Mouse (Mus musculus): ENCODE results near the gene Pidd1. TPM values are rescaled to one million over a fixed set of nuclear protein-coding genes. Genes with fewer than 3 reads are reported as not detected.
A peak's percentile ranks its signal among the peaks of the same experiment; 100 is the strongest.

Pidd1 gene
- polyA plus RNA-seq, 1 experiment: 39.6 TPM

GRCm38 (mm10) chr7:141459301-141459711, 15.5 kb upstream of the Pidd1 start:
- H3K27ac ChIP-seq (ENCODE audit: control insufficient read depth, insufficient read depth, low read depth, low read length, poor library complexity): no peak overlapping the region
- 86% methylated on average over 17 of the region's 17 CpGs for WGBS
- H3K4me1 ChIP-seq (ENCODE audit: control insufficient read depth, insufficient read depth, low read length): peaks cover 7% of the 10 kb centered on the region; the same call in 1 of the 2 replicates
- TF ChIP-seq CTCF (IDR thresholded peaks at IDR 0.05; ENCODE audit: control insufficient read depth, insufficient read depth, low read length): no peak
- TF ChIP-seq POLR2A (IDR thresholded peaks at IDR 0.05; ENCODE audit: borderline replicate concordance, control insufficient read depth, low read depth, low read length): no peak
- no peak overlapping the region for H3K4me3 ChIP-seq (replicated peaks; ENCODE audit: control insufficient read depth, low read depth, low read length)

GRCm38 (mm10) chr7:141458661-141459060, 14.8 kb upstream of the Pidd1 start:
- TF ChIP-seq CTCF (IDR thresholded peaks at IDR 0.05; ENCODE audit: control insufficient read depth, insufficient read depth, low read length): no peak
- no peak for TF ChIP-seq POLR2A (IDR thresholded peaks at IDR 0.05; ENCODE audit: borderline replicate concordance, control insufficient read depth, low read depth, low read length)
- no peak overlapping the region for H3K4me3 ChIP-seq (replicated peaks; ENCODE audit: control insufficient read depth, low read depth, low read length)
- WGBS: 86% methylated on average over 11 of the region's 11 CpGs
- H3K4me1 ChIP-seq (ENCODE audit: control insufficient read depth, insufficient read depth, low read length): peaks cover 7% of the 10 kb centered on the region; the same call in 1 of the 2 replicates
- no peak overlapping the region for H3K27ac ChIP-seq (ENCODE audit: control insufficient read depth, insufficient read depth, low read depth, low read length, poor library complexity)

DNA sequence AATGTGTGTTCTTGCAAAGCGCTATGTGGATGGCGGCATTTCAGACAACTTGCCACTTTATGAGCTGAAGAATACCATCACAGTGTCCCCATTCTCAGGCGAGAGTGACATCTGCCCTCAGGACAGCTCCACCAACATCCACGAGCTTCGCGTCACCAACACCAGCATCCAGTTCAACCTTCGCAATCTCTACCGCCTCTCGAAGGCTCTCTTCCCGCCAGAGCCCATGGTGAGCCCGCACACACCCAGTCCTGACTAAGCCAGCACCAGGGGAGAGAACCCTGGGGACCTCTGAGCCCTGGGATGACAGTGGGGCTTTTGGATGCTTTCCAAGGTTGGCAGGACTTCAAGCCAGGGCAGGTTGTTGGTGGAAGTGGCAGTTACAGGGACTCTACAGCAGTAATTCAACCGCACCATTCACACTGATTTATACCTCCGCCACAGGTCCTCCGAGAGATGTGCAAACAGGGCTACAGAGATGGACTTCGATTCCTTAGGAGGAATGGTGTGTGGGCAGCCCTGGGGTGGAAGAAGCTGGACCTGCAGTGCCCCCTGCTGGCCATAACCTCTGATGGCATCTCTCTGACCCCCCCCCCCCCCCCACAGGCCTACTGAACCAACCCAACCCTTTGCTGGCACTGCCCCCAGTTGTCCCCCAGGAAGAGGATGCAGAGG, 14.3 kb upstream of the Pidd1 start:
- Histone ChIP-seq H3K27ac (ENCODE audit: control insufficient read depth, insufficient read depth, low read depth, low read length, poor library complexity) (no peak overlapping the region), H3K4me1 (ENCODE audit: control insufficient read depth, insufficient read depth, low read length) (peaks cover 7% of the 10 kb centered on the region; the same call in 1 of the 2 replicates), H3K4me3 (replicated peaks; ENCODE audit: control insufficient read depth, low read depth, low read length) (no peak overlapping the region)
- 78% methylated on average over 15 of the region's 15 CpGs for WGBS
- peak; percentile 71 for TF ChIP-seq CTCF (IDR thresholded peaks at IDR 0.05; ENCODE audit: control insufficient read depth, insufficient read depth, low read length)
- TF ChIP-seq POLR2A (IDR thresholded peaks at IDR 0.05; ENCODE audit: borderline replicate concordance, control insufficient read depth, low read depth, low read length): no peak

DNA sequence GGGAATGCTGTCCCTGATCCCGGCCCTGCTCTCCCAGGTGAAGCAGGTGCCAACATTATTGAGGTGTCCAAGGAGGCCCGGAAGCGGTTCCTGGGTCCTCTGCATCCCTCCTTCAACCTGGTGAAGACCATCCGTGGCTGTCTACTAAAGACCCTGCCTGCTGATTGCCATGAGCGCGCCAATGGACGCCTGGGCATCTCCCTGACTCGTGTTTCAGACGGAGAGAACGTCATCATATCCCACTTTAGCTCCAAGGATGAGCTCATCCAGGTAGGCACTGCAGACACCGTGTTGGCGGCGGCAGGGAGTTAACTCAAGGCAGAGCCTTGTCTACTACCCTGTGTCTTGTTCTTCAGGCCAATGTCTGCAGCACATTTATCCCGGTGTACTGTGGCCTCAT, 13.4 kb upstream of the Pidd1 start:
- H3K4me3 ChIP-seq (replicated peaks; ENCODE audit: control insufficient read depth, low read depth, low read length): no peak overlapping the region
- TF ChIP-seq CTCF (IDR thresholded peaks at IDR 0.05; ENCODE audit: control insufficient read depth, insufficient read depth, low read length): no peak
- TF ChIP-seq POLR2A (IDR thresholded peaks at IDR 0.05; ENCODE audit: borderline replicate concordance, control insufficient read depth, low read depth, low read length): no peak
- H3K27ac ChIP-seq (ENCODE audit: control insufficient read depth, insufficient read depth, low read depth, low read length, poor library complexity): no peak overlapping the region
- 90% methylated on average over 14 of the region's 14 CpGs for WGBS
- peaks cover 7% of the 10 kb centered on the region; the same call in 1 of the 2 replicates for H3K4me1 ChIP-seq (ENCODE audit: control insufficient read depth, insufficient read depth, low read length)

DNA sequence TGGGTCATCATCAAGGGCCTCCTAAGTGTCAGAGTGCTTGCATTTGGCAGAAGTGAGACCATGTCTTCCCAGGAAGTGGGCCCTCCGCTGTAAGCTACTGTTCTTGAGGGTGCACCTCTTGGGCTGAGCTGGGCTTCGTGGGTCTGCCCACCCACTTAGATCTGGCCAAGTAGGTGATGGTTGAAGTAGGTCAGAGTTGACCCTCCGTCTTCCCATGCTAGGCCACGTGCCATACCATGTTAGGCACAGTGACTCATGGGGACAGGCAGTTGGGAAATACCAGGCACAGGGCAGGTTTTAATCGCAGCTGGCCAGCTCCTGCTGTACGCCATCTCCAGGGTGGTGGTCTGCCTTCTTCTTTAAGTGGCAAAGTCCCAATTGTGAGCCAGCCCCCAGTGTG, 12.9 kb upstream of the Pidd1 start:
- WGBS: 68% methylated on average over 6 of the region's 6 CpGs
- no peak overlapping the region for H3K27ac ChIP-seq (ENCODE audit: control insufficient read depth, insufficient read depth, low read depth, low read length, poor library complexity)
- peak overlapping the region; percentile 92 for H3K4me3 ChIP-seq (replicated peaks; ENCODE audit: control insufficient read depth, low read depth, low read length)
- peaks cover 7% of the 10 kb centered on the region; the same call in 1 of the 2 replicates for H3K4me1 ChIP-seq (ENCODE audit: control insufficient read depth, insufficient read depth, low read length)
- no peak for TF ChIP-seq CTCF (IDR thresholded peaks at IDR 0.05; ENCODE audit: control insufficient read depth, insufficient read depth, low read length)
- no peak for TF ChIP-seq POLR2A (IDR thresholded peaks at IDR 0.05; ENCODE audit: borderline replicate concordance, control insufficient read depth, low read depth, low read length)

DNA sequence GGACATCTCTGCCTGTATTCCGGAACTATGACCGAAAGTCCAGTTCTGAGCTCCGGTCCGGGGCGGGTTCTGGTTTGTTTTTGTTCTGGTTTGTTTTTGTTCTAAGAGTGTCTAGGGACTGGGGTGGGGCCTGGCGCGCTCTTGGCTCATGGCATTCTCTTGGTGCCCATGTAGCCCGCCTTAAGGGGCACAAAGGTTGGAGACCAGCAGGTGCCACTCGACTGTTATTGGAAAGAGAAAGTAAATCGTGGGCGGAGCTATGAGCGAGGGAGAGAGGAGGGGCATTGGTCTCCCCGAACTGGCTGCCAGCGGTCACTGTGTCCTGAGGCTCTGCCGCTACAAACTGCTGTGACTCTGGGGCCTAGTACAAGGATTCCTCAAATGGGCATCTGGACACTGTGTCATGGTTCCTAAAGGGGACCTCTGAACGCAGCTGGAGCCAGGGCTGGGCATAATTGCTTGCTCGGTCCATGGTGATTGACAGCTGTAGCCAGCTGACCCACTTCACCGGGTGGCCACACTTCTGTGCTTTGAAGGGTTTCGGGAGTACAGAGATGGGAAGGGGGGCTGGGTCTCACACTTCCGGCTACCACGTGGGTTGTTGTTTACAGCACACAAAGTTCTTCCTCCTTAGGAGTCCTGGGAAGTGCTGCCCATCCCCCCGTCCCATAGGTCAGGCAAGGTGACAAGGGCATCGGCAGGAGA, 11.9 kb upstream of the Pidd1 start:
- Histone ChIP-seq H3K27ac (ENCODE audit: control insufficient read depth, insufficient read depth, low read depth, low read length, poor library complexity) (peak overlapping the region; percentile 97), H3K4me3 (replicated peaks; ENCODE audit: control insufficient read depth, low read depth, low read length) (peak overlapping the region; percentile 92), H3K4me1 (ENCODE audit: control insufficient read depth, insufficient read depth, low read length) (peaks cover 7% of the 10 kb centered on the region; the same call in 1 of the 2 replicates)
- WGBS: under 1% methylated on average over 23 of the region's 23 CpGs
- TF ChIP-seq CTCF (IDR thresholded peaks at IDR 0.05; ENCODE audit: control insufficient read depth, insufficient read depth, low read length) (no peak), POLR2A (IDR thresholded peaks at IDR 0.05; ENCODE audit: borderline replicate concordance, control insufficient read depth, low read depth, low read length) (peak; percentile 30; the same call in 1 of the 2 replicates)

GRCm38 (mm10) chr7:141454967-141455551, 11.2 kb upstream of the Pidd1 start, which contains the start of gene Pnpla2:
Pnpla2 (plus strand) TSS chr7:141455198.
- Histone ChIP-seq H3K27ac (ENCODE audit: control insufficient read depth, insufficient read depth, low read depth, low read length, poor library complexity) (peak within 1 kb of the TSS; percentile 97), H3K4me1 (ENCODE audit: control insufficient read depth, insufficient read depth, low read length) (peaks cover 7% of the 10 kb centered on the region; the same call in 1 of the 2 replicates), H3K4me3 (replicated peaks; ENCODE audit: control insufficient read depth, low read depth, low read length) (peak within 1 kb of the TSS; percentile 92)
- WGBS: under 1% methylated on average over 45 of the region's 45 CpGs
- 0 out of 2 replicates have a peak, but pooled peaks have one; percentile 0 for TF ChIP-seq CTCF (IDR thresholded peaks at IDR 0.05; ENCODE audit: control insufficient read depth, insufficient read depth, low read length)
- peak; percentile 94 for TF ChIP-seq POLR2A (IDR thresholded peaks at IDR 0.05; ENCODE audit: borderline replicate concordance, control insufficient read depth, low read depth, low read length)

- Histone ChIP-seq H3K4me3 (replicated peaks; ENCODE audit: control insufficient read depth, low read depth, low read length) (no peak overlapping the region), H3K4me1 (ENCODE audit: control insufficient read depth, insufficient read depth, low read length) (peaks cover 7% of the 10 kb centered on the region; the same call in 1 of the 2 replicates), H3K27ac (ENCODE audit: control insufficient read depth, insufficient read depth, low read depth, low read length, poor library complexity) (no peak overlapping the region)
- TF ChIP-seq POLR2A (IDR thresholded peaks at IDR 0.05; ENCODE audit: borderline replicate concordance, control insufficient read depth, low read depth, low read length): no peak
- no peak for TF ChIP-seq CTCF (IDR thresholded peaks at IDR 0.05; ENCODE audit: control insufficient read depth, insufficient read depth, low read length)
- 41% methylated on average over 2 of the region's 2 CpGs for WGBS
These were observed 9.8 kb upstream of the Pidd1 start for GRCm38 (mm10) chr7:141453636-141454035.

Measured in bone marrow, adult 2 months (tissue).